Mouse (Mus musculus): ENCODE results near the gene Xylt2. TPM values are rescaled to one million over a fixed set of nuclear protein-coding genes. Genes with fewer than 3 reads are reported as not detected.

Xylt2 gene
- total and polyA plus RNA-seq, 2 experiments from 2014 or later = 10.9 to 34.0 TPM

GRCm38 (mm10) chr11:94630199-94631011, 46.9 kb downstream of the Xylt2 start:
- peak overlapping the region; percentile 77 for H3K4me2 ChIP-seq (ENCODE audit: low read depth)
- H3K27ac ChIP-seq (ENCODE audit: low read depth, low read length) = peak overlapping the region; percentile 73
- TF ChIP-seq CTCF (IDR thresholded peaks at IDR 0.05; ENCODE audit: low read depth) = no peak
- peak overlapping the region; percentile 78 for H3K9ac ChIP-seq
- H3K9me3 ChIP-seq (ENCODE audit: low read length) = no peaks in the 10 kb centered on the region
- H3K4me1 ChIP-seq (ENCODE audit: insufficient read depth) = no peaks in the 10 kb centered on the region; the same call in 1 of the 2 replicates
- H3K36me3 ChIP-seq (ENCODE audit: insufficient read depth) = peaks cover 31% of the 10 kb centered on the region
- ATAC-seq = peak; percentile 21
- WGBS = 8% methylated on average over 26 of the region's 26 CpGs
- no peaks in the 10 kb centered on the region for H3K27me3 ChIP-seq (ENCODE audit: insufficient read depth, low read length)
- peak overlapping the region; percentile 85 for H3K4me3 ChIP-seq (ENCODE audit: low read depth, low read length)
- peak; percentile 64 for DNase-seq

DNA sequence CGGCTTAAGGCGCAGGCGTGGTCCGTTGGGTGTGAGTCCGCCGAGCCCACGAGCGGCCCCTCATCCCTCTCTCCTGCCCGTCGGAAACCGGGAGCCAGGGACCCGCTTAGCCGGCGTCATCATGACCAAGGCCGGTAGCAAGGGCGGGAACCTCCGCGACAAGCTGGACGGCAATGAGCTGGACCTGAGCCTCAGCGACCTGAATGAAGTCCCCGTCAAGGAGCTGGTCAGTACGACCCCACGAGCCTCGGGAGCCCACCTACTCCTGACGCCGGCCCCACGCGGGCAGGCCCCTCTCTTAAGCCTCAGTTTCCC, 47.5 kb downstream of the Xylt2 start:
- H3K36me3 ChIP-seq (ENCODE audit: insufficient read depth) = peaks cover 25% of the 10 kb centered on the region
- no peaks in the 10 kb centered on the region for H3K27me3 ChIP-seq (ENCODE audit: insufficient read depth, low read length)
- 4% methylated on average over 27 of the region's 28 CpGs for WGBS
- H3K4me2 ChIP-seq (ENCODE audit: low read depth) = peak overlapping the region; percentile 77
- peak overlapping the region; percentile 78 for H3K9ac ChIP-seq
- no peaks in the 10 kb centered on the region; the same call in 1 of the 2 replicates for H3K4me1 ChIP-seq (ENCODE audit: insufficient read depth)
- H3K4me3 ChIP-seq (ENCODE audit: low read depth, low read length) = peak overlapping the region; percentile 85
- DNase-seq = no peak
- TF ChIP-seq CTCF (IDR thresholded peaks at IDR 0.05; ENCODE audit: low read depth) = no peak
- H3K9me3 ChIP-seq (ENCODE audit: low read length) = no peaks in the 10 kb centered on the region
- peak overlapping the region; percentile 73 for H3K27ac ChIP-seq (ENCODE audit: low read depth, low read length)
- ATAC-seq = peak; percentile 66; the same call in 1 of the 2 replicates

DNA sequence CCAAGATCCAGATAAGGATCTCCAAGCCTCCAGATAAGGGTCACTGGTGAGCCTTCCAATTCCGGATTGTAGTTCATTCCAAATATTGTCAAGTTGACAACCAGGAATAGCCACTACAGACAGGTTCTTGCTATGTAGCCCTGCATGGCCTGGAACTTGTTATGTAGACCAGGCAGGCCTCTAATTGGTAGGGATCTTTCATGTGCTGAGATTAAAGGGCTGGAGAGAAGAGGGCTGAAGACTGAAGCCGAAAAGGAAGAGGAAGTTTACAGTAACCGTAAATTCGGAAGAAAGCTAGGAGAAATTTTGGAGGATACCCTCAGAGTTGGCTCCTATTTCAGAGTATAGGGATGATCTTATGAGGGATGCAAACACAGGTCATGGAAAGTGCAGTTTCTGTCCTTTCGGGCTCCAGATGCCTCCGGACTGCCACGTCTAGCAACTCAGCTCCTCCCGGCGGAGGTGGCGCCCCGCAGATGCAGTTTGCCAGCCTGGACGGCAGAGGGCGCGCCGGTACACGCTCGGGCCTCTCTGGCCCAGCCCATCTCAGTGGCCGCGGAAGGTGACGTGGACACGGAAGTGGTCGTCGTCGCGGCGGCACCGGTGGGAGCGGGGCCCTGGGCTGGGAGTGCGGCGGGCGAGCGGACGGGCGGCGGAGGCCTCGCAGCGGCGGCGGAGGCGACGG, 48.0 kb downstream of the Xylt2 start, which contains the start of gene Lrrc59:
TSS of gene Lrrc59 (plus strand) at position 569 of the 685 bp plus-strand sequence.
- peak within 1 kb of the TSS; percentile 85 for H3K4me3 ChIP-seq (ENCODE audit: low read depth, low read length)
- peak within 1 kb of the TSS; percentile 78 for H3K9ac ChIP-seq
- H3K27me3 ChIP-seq (ENCODE audit: insufficient read depth, low read length) = no peaks in the 10 kb centered on the region
- H3K4me1 ChIP-seq (ENCODE audit: insufficient read depth) = no peaks in the 10 kb centered on the region; the same call in 1 of the 2 replicates
- WGBS = 7% methylated on average over 31 of the region's 41 CpGs
- peak within 1 kb of the TSS; percentile 73 for H3K27ac ChIP-seq (ENCODE audit: low read depth, low read length)
- ATAC-seq = peak; percentile 99
- H3K36me3 ChIP-seq (ENCODE audit: insufficient read depth) = peaks cover 20% of the 10 kb centered on the region
- no peaks in the 10 kb centered on the region for H3K9me3 ChIP-seq (ENCODE audit: low read length)
- peak; percentile 98 for TF ChIP-seq CTCF (IDR thresholded peaks at IDR 0.05; ENCODE audit: low read depth)
- H3K4me2 ChIP-seq (ENCODE audit: low read depth) = peak within 1 kb of the TSS; percentile 77
- DNase-seq = peak; percentile 94

DNA sequence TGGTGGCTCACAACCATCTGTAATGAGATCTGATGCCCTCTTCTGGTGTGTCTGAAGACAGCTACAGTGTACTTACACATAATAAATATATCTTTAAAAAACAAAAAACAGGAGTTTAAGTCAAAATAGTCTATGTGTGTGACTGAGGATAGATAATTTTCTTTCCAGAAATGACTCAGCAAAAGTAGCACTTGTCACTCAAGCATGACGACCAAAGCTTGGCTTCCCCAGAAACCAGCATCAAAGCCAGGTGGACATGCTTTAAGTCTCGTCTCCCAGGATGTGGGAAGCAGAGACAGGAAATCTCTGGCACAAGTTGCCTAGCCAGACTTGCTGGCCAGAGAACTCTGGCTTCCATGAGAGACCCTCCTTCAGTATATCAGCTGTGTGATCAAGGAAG, 55.2 kb downstream of the Xylt2 start:
- 72% methylated on average over 2 of the region's 2 CpGs for WGBS
- TF ChIP-seq CTCF (IDR thresholded peaks at IDR 0.05; ENCODE audit: low read depth) = no peak
- no peak overlapping the region for H3K9ac ChIP-seq
- no peak overlapping the region for H3K4me2 ChIP-seq (ENCODE audit: low read depth)
- H3K36me3 ChIP-seq (ENCODE audit: insufficient read depth) = no peaks in the 10 kb centered on the region
- ATAC-seq = no peak
- H3K9me3 ChIP-seq (ENCODE audit: low read length) = no peaks in the 10 kb centered on the region
- no peak overlapping the region for H3K4me3 ChIP-seq (ENCODE audit: low read depth, low read length)
- no peaks in the 10 kb centered on the region for H3K4me1 ChIP-seq (ENCODE audit: insufficient read depth)
- no peak overlapping the region for H3K27ac ChIP-seq (ENCODE audit: low read depth, low read length)
- DNase-seq = no peak
- H3K27me3 ChIP-seq (ENCODE audit: insufficient read depth, low read length) = no peaks in the 10 kb centered on the region

GRCm38 (mm10) chr11:94621458-94621852, 55.9 kb downstream of the Xylt2 start:
- H3K9me3 ChIP-seq (ENCODE audit: low read length) = no peaks in the 10 kb centered on the region
- H3K4me3 ChIP-seq (ENCODE audit: low read depth, low read length) = no peak overlapping the region
- H3K36me3 ChIP-seq (ENCODE audit: insufficient read depth) = no peaks in the 10 kb centered on the region
- TF ChIP-seq CTCF (IDR thresholded peaks at IDR 0.05; ENCODE audit: low read depth) = no peak
- H3K4me1 ChIP-seq (ENCODE audit: insufficient read depth) = no peaks in the 10 kb centered on the region
- H3K9ac ChIP-seq = no peak overlapping the region
- no peak overlapping the region for H3K27ac ChIP-seq (ENCODE audit: low read depth, low read length)
- no peak overlapping the region for H3K4me2 ChIP-seq (ENCODE audit: low read depth)
- no peaks in the 10 kb centered on the region for H3K27me3 ChIP-seq (ENCODE audit: insufficient read depth, low read length)
- ATAC-seq (no peak), DNase-seq (no peak)

DNA sequence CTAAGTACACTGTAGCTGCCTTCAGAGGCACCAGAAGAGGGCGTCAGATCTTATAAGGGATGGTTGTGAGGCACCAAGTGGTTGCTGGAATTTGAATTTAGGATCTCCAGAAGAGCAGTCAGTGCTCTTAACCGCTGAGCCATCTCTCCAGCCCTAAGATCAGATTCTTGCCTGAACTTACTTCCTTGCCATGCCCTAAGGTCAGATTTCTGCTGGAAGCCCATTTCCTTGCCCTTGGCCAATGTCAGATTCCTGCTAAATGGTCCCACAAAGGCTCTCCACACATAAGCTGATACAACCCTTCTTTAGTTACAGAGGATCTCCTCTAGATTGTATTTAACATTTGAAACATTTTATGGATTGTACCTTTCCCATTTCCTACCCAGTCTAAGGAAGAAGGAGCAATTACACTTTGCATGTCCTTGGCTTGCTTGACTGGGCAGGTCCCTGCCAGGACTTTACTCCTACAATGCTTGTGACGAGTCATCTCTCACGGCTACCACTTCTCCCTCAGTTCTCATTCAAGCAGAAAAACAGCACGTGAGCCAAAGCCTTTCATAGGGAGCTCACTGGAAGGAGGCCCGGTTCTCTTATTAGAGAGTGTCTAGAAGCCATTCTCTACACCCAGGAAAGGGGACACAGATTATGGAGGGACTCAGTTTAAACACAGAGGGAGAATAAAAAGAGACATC, 56.4 kb downstream of the Xylt2 start:
- Histone ChIP-seq H3K27me3 (ENCODE audit: insufficient read depth, low read length) (no peaks in the 10 kb centered on the region), H3K9ac (no peak overlapping the region), H3K27ac (ENCODE audit: low read depth, low read length) (no peak overlapping the region), H3K4me3 (ENCODE audit: low read depth, low read length) (no peak overlapping the region), H3K36me3 (ENCODE audit: insufficient read depth) (no peaks in the 10 kb centered on the region), H3K4me1 (ENCODE audit: insufficient read depth) (no peaks in the 10 kb centered on the region), H3K4me2 (ENCODE audit: low read depth) (no peak overlapping the region), H3K9me3 (ENCODE audit: low read length) (no peaks in the 10 kb centered on the region)
- no peak for TF ChIP-seq CTCF (IDR thresholded peaks at IDR 0.05; ENCODE audit: low read depth)
- ATAC-seq = no peak
- DNase-seq = no peak
- WGBS = 34% methylated on average over 6 of the region's 6 CpGs

Data from forebrain, postnatal 0 days (tissue).